Mouse (Mus musculus) A20 (cell line): ENCODE results near the gene Mecom.

ENCODE experiments used
- DNase-seq: peaks from one replicate; pipeline ENCODE4 v3.0.0-alpha.2; 2011; ENCODE audit warnings: low read depth, low spot score

Mecom gene

GRCm38 (mm10) chr3:30207886-30208285, 339.9 kb downstream of the Mecom start:
- DNase-seq: no peak

GRCm38 (mm10) chr3:30207431-30207830, 340.4 kb downstream of the Mecom start:
- no peak for DNase-seq

- DNase-seq: no peak
Measured at GRCm38 (mm10) chr3:30206123-30206522, 341.7 kb downstream of the Mecom start.

- DNase-seq: no peak
Measured at GRCm38 (mm10) chr3:30203764-30204163, 344.0 kb downstream of the Mecom start.

- no peak for DNase-seq
Measured at GRCm38 (mm10) chr3:30198854-30199253, 349.0 kb downstream of the Mecom start.

GRCm38 (mm10) chr3:30198227-30198626, 349.6 kb downstream of the Mecom start:
- no peak for DNase-seq

GRCm38 (mm10) chr3:30195186-30195585, 352.6 kb downstream of the Mecom start:
- DNase-seq: no peak

GRCm38 (mm10) chr3:30192294-30193007, 355.4 kb downstream of the Mecom start:
- no peak for DNase-seq

GRCm38 (mm10) chr3:30189325-30189724, 358.5 kb downstream of the Mecom start:
- DNase-seq: no peak

- no peak for DNase-seq
Measured at GRCm38 (mm10) chr3:30187812-30188469, 359.9 kb downstream of the Mecom start.

GRCm38 (mm10) chr3:30181807-30182481, 365.9 kb downstream of the Mecom start:
- DNase-seq: no peak

GRCm38 (mm10) chr3:30176615-30177014, 371.2 kb downstream of the Mecom start:
- no peak for DNase-seq

- no peak for DNase-seq
Measured at GRCm38 (mm10) chr3:30173812-30174211, 374.0 kb downstream of the Mecom start.

- DNase-seq: no peak
Measured at GRCm38 (mm10) chr3:30168396-30169186, 379.2 kb downstream of the Mecom start.

- no peak for DNase-seq
Measured at GRCm38 (mm10) chr3:30167027-30167426, 380.8 kb downstream of the Mecom start.

GRCm38 (mm10) chr3:30164834-30165233, 383.0 kb downstream of the Mecom start:
- DNase-seq: no peak

GRCm38 (mm10) chr3:30163390-30163789, 384.4 kb downstream of the Mecom start:
- no peak for DNase-seq

GRCm38 (mm10) chr3:30160961-30161670, 386.7 kb downstream of the Mecom start:
- DNase-seq: no peak

- no peak for DNase-seq
Measured at GRCm38 (mm10) chr3:30160346-30160745, 387.5 kb downstream of the Mecom start.

GRCm38 (mm10) chr3:30157128-30157670, 390.6 kb downstream of the Mecom start:
- no peak for DNase-seq

- DNase-seq: no peak
Measured at GRCm38 (mm10) chr3:30154390-30154789, 393.4 kb downstream of the Mecom start.
